Mouse (Mus musculus): ENCODE measurements around the gene Asb13. TPM values are rescaled to one million over a fixed set of nuclear protein-coding genes. Genes with fewer than 3 reads are reported as not detected.

Asb13 gene
- polyA plus RNA-seq (2012; rRNA removed) = 41.9 and 42.6 TPM in 2 replicates

DNA sequence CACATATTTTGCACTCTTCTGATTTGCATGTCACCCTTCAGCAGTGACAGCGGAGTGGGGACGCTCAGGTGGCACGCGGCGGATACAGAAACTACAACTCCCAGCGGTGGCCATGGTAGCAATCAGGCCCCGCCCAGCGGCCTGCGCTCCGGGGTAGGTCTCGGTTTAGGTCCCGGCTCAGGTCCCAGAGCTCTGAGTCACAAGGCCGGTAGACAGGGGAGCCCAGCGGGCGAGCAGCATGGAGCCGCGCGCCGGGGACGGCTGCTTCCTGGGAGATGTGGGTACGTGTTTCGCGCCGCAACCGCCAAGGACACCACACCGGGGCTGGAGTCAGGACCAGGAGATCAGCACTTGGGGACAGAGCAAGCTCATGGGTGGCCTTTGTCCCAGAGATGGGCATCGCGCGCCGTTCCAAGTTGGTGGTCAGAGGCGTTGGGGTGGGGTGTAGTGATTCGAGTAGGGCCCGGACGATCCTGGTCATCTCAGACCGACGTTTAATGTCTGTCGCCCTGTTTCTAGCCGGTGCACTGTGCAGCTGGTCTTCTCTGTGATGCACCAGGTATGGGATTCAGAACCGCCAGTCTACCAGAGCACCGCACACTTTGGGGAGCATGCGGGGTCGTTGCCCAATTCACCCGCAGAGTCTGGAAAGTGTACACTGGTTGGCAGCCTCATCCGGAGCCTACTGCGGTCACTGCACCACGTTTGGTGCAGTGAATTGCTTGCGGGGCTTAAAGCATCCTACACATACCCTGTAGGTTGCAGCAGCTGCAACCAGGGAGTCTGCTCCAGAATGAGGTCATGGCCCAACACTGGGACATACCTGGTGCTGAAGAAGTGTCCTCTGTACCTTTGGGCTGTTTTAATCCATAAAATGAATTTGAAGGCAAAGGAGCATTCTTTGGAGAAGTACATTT lies at the start of gene Asb13:
Gene Asb13, plus strand, starts transcription at position 138 of the 917 bp plus-strand sequence.
- under 1% methylated on average over 47 of the region's 47 CpGs for WGBS
- Histone ChIP-seq H3K4me3 (ENCODE audit: insufficient read depth, low read depth, low read length) (peak within 1 kb of the TSS; percentile 85), H3K27ac (ENCODE audit: insufficient read depth, low read depth, low read length) (peak within 1 kb of the TSS; percentile 46), H3K4me1 (ENCODE audit: control insufficient read depth, insufficient read depth, low read length) (no peaks in the 10 kb centered on the region; the same call in 1 of the 2 replicates), H3K27me3 (replicated peaks; ENCODE audit: control insufficient read depth, insufficient read depth, low read length) (no peaks in the 10 kb centered on the region), H3K36me3 (ENCODE audit: control insufficient read depth, insufficient read depth, low read length) (no peaks in the 10 kb centered on the region)
- TF ChIP-seq CTCF (conservative IDR thresholded peaks at IDR 0.05; ENCODE audit: insufficient read depth, insufficient read length, low read depth, low read length) (no peak), POLR2A (IDR thresholded peaks at IDR 0.05; ENCODE audit: low read depth, low read length) (peak; percentile 78)
- peak; percentile 93 for DNase-seq

DNA sequence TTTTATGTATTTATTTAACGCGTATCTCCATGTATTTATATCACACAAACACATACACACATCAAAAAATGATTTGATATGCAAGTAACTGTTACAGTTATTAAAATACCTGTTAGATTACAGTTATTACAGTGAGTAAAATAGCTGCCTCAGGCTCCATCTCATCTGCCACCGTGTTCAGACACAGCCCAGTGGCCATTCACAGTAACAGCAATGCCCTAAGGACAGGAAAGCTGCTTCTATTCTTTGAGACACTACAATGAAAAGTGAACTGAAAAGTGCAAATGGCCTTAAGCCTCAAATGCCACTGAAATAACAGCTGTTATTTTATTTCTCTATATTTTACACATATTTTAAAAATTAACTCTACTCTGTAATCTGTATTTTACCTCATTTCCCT lies 43.0 kb upstream of the Asb13 start:
- TF ChIP-seq CTCF (conservative IDR thresholded peaks at IDR 0.05; ENCODE audit: insufficient read depth, insufficient read length, low read depth, low read length) = peak; percentile 35; the same call in 1 of the 2 replicates
- TF ChIP-seq POLR2A (IDR thresholded peaks at IDR 0.05; ENCODE audit: low read depth, low read length) = no peak
- H3K36me3 ChIP-seq (ENCODE audit: control insufficient read depth, insufficient read depth, low read length) = peaks cover 3% of the 10 kb centered on the region
- H3K27me3 ChIP-seq (replicated peaks; ENCODE audit: control insufficient read depth, insufficient read depth, low read length) = no peaks in the 10 kb centered on the region
- WGBS = 80% methylated on average over 3 of the region's 3 CpGs
- H3K27ac ChIP-seq (ENCODE audit: insufficient read depth, low read depth, low read length) = no peak overlapping the region
- DNase-seq = no peak
- no peaks in the 10 kb centered on the region for H3K4me1 ChIP-seq (ENCODE audit: control insufficient read depth, insufficient read depth, low read length)
- no peak overlapping the region for H3K4me3 ChIP-seq (ENCODE audit: insufficient read depth, low read depth, low read length)

DNA sequence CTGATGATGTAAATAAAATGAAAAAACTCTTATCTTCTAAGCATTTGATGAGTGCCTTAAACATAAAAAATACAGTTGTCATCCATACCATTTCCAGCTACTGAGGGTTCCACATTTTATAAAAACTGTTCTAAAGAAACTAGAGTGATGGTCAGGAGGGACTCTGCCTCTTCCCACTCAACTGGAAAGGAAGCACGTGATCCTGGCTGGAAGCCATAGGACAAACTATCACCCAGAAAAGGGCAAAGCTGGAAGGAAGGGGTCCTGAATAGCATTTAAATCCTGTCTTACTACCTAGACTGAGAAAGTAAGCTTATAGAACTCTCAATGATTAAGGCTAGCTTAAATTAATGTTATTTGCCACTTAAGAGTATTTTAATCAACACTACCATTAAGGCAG lies 39.5 kb upstream of the Asb13 start:
- Histone ChIP-seq H3K4me1 (ENCODE audit: control insufficient read depth, insufficient read depth, low read length) (no peaks in the 10 kb centered on the region), H3K36me3 (ENCODE audit: control insufficient read depth, insufficient read depth, low read length) (peaks cover 3% of the 10 kb centered on the region), H3K27ac (ENCODE audit: insufficient read depth, low read depth, low read length) (no peak overlapping the region), H3K4me3 (ENCODE audit: insufficient read depth, low read depth, low read length) (no peak overlapping the region), H3K27me3 (replicated peaks; ENCODE audit: control insufficient read depth, insufficient read depth, low read length) (no peaks in the 10 kb centered on the region)
- DNase-seq = peak; percentile 79
- TF ChIP-seq POLR2A (IDR thresholded peaks at IDR 0.05; ENCODE audit: low read depth, low read length) (no peak), CTCF (conservative IDR thresholded peaks at IDR 0.05; ENCODE audit: insufficient read depth, insufficient read length, low read depth, low read length) (no peak)
- WGBS = 37% methylated on average over 1 of the region's 1 CpGs

DNA sequence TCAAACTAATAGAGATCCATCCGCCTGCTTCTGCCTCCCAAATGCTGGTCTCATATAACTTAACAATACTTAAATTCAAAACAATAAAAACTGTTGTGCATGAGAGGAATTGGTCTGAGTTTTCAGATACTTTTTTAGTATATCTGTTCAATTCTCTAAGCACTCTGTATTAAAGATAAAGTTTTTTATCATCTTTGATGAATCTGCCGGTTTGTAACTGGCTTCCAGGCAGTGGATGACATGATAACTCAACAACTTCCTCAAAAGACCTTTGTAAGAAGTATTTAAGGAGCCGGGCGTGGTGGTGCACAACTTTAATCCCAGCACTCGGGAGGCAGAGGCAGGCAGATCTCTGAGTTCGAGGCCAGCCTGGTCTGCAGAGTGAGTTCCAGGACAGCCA lies 37.6 kb upstream of the Asb13 start:
- H3K27ac ChIP-seq (ENCODE audit: insufficient read depth, low read depth, low read length) = no peak overlapping the region
- H3K36me3 ChIP-seq (ENCODE audit: control insufficient read depth, insufficient read depth, low read length) = peaks cover 3% of the 10 kb centered on the region; the same call in 1 of the 2 replicates
- TF ChIP-seq POLR2A (IDR thresholded peaks at IDR 0.05; ENCODE audit: low read depth, low read length) (no peak), CTCF (conservative IDR thresholded peaks at IDR 0.05; ENCODE audit: insufficient read depth, insufficient read length, low read depth, low read length) (no peak)
- H3K27me3 ChIP-seq (replicated peaks; ENCODE audit: control insufficient read depth, insufficient read depth, low read length) = no peaks in the 10 kb centered on the region
- H3K4me1 ChIP-seq (ENCODE audit: control insufficient read depth, insufficient read depth, low read length) = no peaks in the 10 kb centered on the region
- H3K4me3 ChIP-seq (ENCODE audit: insufficient read depth, low read depth, low read length) = no peak overlapping the region
- 96% methylated on average over 6 of the region's 6 CpGs for WGBS
- DNase-seq = no peak

DNA sequence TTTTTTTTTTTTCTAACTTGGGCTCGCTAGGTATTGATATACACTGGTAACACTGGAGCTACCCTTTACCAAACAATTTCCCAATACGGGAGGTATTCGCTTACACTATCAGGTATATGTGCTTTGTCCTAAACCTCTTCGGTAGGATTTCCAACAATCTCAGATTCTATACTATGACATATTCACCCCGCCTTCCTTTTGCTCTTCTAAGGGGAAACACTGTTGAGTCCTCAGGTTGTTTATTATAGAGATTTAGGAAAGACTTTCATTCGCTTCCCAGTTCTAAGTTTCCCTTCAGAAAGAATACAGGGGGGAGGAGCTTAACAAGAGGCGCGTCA lies 24.1 kb upstream of the Asb13 start:
- no peak for DNase-seq
- Histone ChIP-seq H3K36me3 (ENCODE audit: control insufficient read depth, insufficient read depth, low read length) (no peaks in the 10 kb centered on the region), H3K27me3 (replicated peaks; ENCODE audit: control insufficient read depth, insufficient read depth, low read length) (no peaks in the 10 kb centered on the region), H3K4me3 (ENCODE audit: insufficient read depth, low read depth, low read length) (peak overlapping the region; percentile 80), H3K4me1 (ENCODE audit: control insufficient read depth, insufficient read depth, low read length) (0 out of 2 replicates have a peak, but pooled peaks cover 3% of the 10 kb centered on the region), H3K27ac (ENCODE audit: insufficient read depth, low read depth, low read length) (no peak overlapping the region)
- no peak for TF ChIP-seq CTCF (conservative IDR thresholded peaks at IDR 0.05; ENCODE audit: insufficient read depth, insufficient read length, low read depth, low read length)
- TF ChIP-seq POLR2A (IDR thresholded peaks at IDR 0.05; ENCODE audit: low read depth, low read length) = no peak
- 15% methylated on average over 8 of the region's 8 CpGs for WGBS

DNA sequence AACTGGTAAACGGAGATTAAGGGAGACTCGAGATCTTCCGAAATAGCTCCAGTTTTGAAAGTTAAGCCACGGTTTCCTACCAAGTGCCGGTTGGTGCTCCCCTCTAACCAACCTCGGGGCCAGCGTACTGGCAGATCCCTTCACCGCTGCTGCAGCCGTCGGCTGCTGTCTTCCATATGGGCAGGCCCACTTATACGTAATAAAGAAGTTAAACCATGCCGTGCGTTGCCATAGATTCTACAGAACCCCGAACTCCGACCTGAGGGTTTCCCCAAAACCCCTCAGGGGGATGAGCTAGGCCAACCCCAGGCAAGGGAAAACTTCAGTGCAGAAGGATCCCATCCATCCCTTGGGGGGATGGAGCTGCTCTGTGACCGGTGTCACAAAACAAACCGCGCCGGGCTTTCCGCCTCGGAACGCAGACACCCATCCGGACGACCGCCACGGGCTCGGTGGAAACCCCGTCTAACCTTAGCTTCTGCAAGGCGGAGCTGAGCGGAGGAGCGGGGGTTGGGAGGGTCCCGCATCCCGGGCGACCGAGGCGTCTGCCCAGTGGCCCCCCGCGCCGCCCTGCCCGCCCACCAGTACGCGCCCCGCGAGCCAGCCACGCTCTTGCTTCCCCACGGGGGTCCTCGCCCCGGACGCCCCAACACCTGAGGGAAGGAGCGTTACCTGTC lies 23.6 kb upstream of the Asb13 start:
- DNase-seq = peak; percentile 30
- Histone ChIP-seq H3K4me3 (ENCODE audit: insufficient read depth, low read depth, low read length) (peak overlapping the region; percentile 80), H3K36me3 (ENCODE audit: control insufficient read depth, insufficient read depth, low read length) (no peaks in the 10 kb centered on the region), H3K27ac (ENCODE audit: insufficient read depth, low read depth, low read length) (peak overlapping the region; percentile 7; the same call in 1 of the 2 replicates), H3K4me1 (ENCODE audit: control insufficient read depth, insufficient read depth, low read length) (0 out of 2 replicates have a peak, but pooled peaks cover 3% of the 10 kb centered on the region), H3K27me3 (replicated peaks; ENCODE audit: control insufficient read depth, insufficient read depth, low read length) (no peaks in the 10 kb centered on the region)
- under 1% methylated on average over 50 of the region's 50 CpGs for WGBS
- TF ChIP-seq POLR2A (IDR thresholded peaks at IDR 0.05; ENCODE audit: low read depth, low read length) (no peak), CTCF (conservative IDR thresholded peaks at IDR 0.05; ENCODE audit: insufficient read depth, insufficient read length, low read depth, low read length) (no peak)

Measured in kidney, adult 2 months (tissue).